Mouse (Mus musculus) Patski (cell line): ENCODE measurements at regions not wholly inside any gene's neighbourhood (a gene's known extent, or its start where the extent isn't known, plus 50 kb on each side); places are given as distances from the start of the nearest gene placed in this dataset.
A peak's percentile ranks its signal among the peaks of the same experiment; 100 is the strongest.

Experiments
- ATAC-seq: fragments of 100-300 bp; one replicate; pipeline ENCODE4 v1.8.0; 2021
- CTCF ChIA-PET: fragments of 350-600 bp; sonication (Branson Sonifier 250); formaldehyde crosslinking; loops from one replicate; lab custom pipeline; 2022; ENCODE audit warnings: inconsistent platforms; lab: Charles Lee
- POLR2A ChIA-PET: fragments of 350-600 bp; sonication (Branson Sonifier 250); formaldehyde crosslinking; loops from one replicate; lab custom pipeline; 2022; ENCODE audit warnings: antibody characterized with exemption, inconsistent platforms; lab: Charles Lee
- DNase-seq: peaks from one replicate; pipeline ENCODE4 v3.0.0-alpha.2; 2011; ENCODE audit warnings: low read depth, low spot score
- H3K27me3 ChIP-seq: fragments of 371-371 bp; one replicate; pipeline ENCODE4 v1.5.1; 2021
- CTCF ChIP-seq: fragments of 100-300 bp; IDR thresholded peaks from one replicate; pipeline ENCODE4 v1.5.1; 2021
- in situ Hi-C: fragments of 300-500 bp; cut with MboI; formaldehyde crosslinking; loops from 3 replicates; pipeline ENCODE4 v1.11.1; 2018; ENCODE audit warnings: low pct_unique_long_range_greater_than_20kb, mixed read lengths

- POLR2A ChIA-PET: no interaction called here
- DNase-seq: no peak
- no peak for ATAC-seq
- no peaks in the 10 kb centered on the region for H3K27me3 ChIP-seq
- CTCF ChIA-PET: interaction anchor here (0.8 to 1.5 kb wide), 2 partner anchors 9 to 13 kb away, joined by 3 read pairs; no protein-coding TSS in a partner anchor
- in situ Hi-C loops: no loop called here
- no peak for TF ChIP-seq CTCF
These were observed 144.9 kb downstream of the Ndfip2 start for GRCm38 (mm10) chr14:105403256-105403655.

- in situ Hi-C loops: no loop called here
These were observed 144.2 kb downstream of the Ndfip2 start for GRCm38 (mm10) chr14:105402556-105402955.

GRCm38 (mm10) chr14:105397467-105397866 is 139.1 kb downstream of the Ndfip2 start:
- peaks cover 3% of the 10 kb centered on the region for H3K27me3 ChIP-seq
- DNase-seq (peak; percentile 19), ATAC-seq (peak; percentile 83)
- in situ Hi-C loops: loop anchor here (10.0 kb wide), 1 partner anchor 267 kb away; no protein-coding TSS in a partner anchor
- TF ChIP-seq CTCF: peak; percentile 92
- ChIA-PET POLR2A (no interaction called here), CTCF (interaction anchor here (1.1 to 2.1 kb wide), 2 partner anchors 12 to 502 kb away, joined by 4 to 6 read pairs; no protein-coding TSS in a partner anchor)

More at GRCm38 (mm10) chr14:105402556-105402955, 144.2 kb downstream of the Ndfip2 start:
- H3K27me3 ChIP-seq: no peaks in the 10 kb centered on the region
- no peak for DNase-seq
- ChIA-PET POLR2A (no interaction called here), CTCF (interaction anchor here (1.5 kb wide), 1 partner anchor 14 kb away, joined by 3 read pairs; no protein-coding TSS in a partner anchor)
- no peak for ATAC-seq
- no peak for TF ChIP-seq CTCF

- ChIA-PET CTCF (interaction anchor here (1.1 to 1.2 kb wide), 2 partner anchors 12 to 1118 kb away, joined by 3 to 4 read pairs; no protein-coding TSS in a partner anchor), POLR2A (no interaction called here)
- no peak for TF ChIP-seq CTCF
- DNase-seq: no peak
- in situ Hi-C loops: loop anchor here (5.0 to 10.0 kb wide), 2 partner anchors 273 to 515 kb away; no protein-coding TSS in a partner anchor
- peaks cover 3% of the 10 kb centered on the region for H3K27me3 ChIP-seq
- no peak for ATAC-seq
These were observed 133.9 kb downstream of the Ndfip2 start for GRCm38 (mm10) chr14:105392079-105392813.

GRCm38 (mm10) chr14:105391430-105391829 is 133.1 kb downstream of the Ndfip2 start:
- CTCF ChIA-PET: no interaction called here
- DNase-seq (no peak), ATAC-seq (no peak)
- POLR2A ChIA-PET: no interaction called here
- no peak for TF ChIP-seq CTCF
- in situ Hi-C loops: loop anchor here (5.0 to 10.0 kb wide), 2 partner anchors 273 to 516 kb away; no protein-coding TSS in a partner anchor
- no peaks in the 10 kb centered on the region for H3K27me3 ChIP-seq

GRCm38 (mm10) chr14:105385119-105385518 is 126.7 kb downstream of the Ndfip2 start:
- POLR2A ChIA-PET: no interaction called here
- CTCF ChIA-PET: interaction anchor here (1.3 to 1.6 kb wide), 2 partner anchors 10 to 12 kb away, joined by 4 read pairs; no protein-coding TSS in a partner anchor

GRCm38 (mm10) chr14:105383382-105383781 is 125.0 kb downstream of the Ndfip2 start:
- ChIA-PET POLR2A (no interaction called here), CTCF (no interaction called here)
- in situ Hi-C loops: no loop called here
- ATAC-seq (no peak), DNase-seq (no peak)
- H3K27me3 ChIP-seq: no peaks in the 10 kb centered on the region
- TF ChIP-seq CTCF: no peak

More at GRCm38 (mm10) chr14:105385119-105385518, 126.7 kb downstream of the Ndfip2 start:
- no peak for ATAC-seq
- no peak for DNase-seq
- H3K27me3 ChIP-seq: no peaks in the 10 kb centered on the region
- no peak for TF ChIP-seq CTCF
- in situ Hi-C loops: no loop called here

- DNase-seq (no peak), ATAC-seq (no peak)
- no peaks in the 10 kb centered on the region for H3K27me3 ChIP-seq
- in situ Hi-C loops: no loop called here
- ChIA-PET CTCF (no interaction called here), POLR2A (no interaction called here)
- no peak for TF ChIP-seq CTCF
These were observed 121.7 kb downstream of the Ndfip2 start for GRCm38 (mm10) chr14:105380101-105380500.

- no peak for TF ChIP-seq CTCF
- DNase-seq (no peak), ATAC-seq (no peak)
- POLR2A ChIA-PET: interaction anchor here (0.6 kb wide), 1 partner anchor 78 kb away, joined by 5 read pairs; no protein-coding TSS in a partner anchor
- H3K27me3 ChIP-seq: no peaks in the 10 kb centered on the region
- CTCF ChIA-PET: no interaction called here
- in situ Hi-C loops: no loop called here
These were observed 119.4 kb downstream of the Ndfip2 start for GRCm38 (mm10) chr14:105377770-105378169.

GRCm38 (mm10) chr14:105377035-105377621 is 118.8 kb downstream of the Ndfip2 start:
- no peak for TF ChIP-seq CTCF
- H3K27me3 ChIP-seq: no peaks in the 10 kb centered on the region
- ATAC-seq (no peak), DNase-seq (no peak)
- CTCF ChIA-PET: no interaction called here
- in situ Hi-C loops: no loop called here
- POLR2A ChIA-PET: interaction anchor here (0.6 kb wide), 1 partner anchor 77 kb away, joined by 5 read pairs; no protein-coding TSS in a partner anchor
